Mouse (Mus musculus) olfactory bulb, adult 2 months (tissue): ENCODE measurements around the gene Polr2c. TPM values are rescaled to one million over a fixed set of nuclear protein-coding genes. Genes with fewer than 3 reads are reported as not detected.

ENCODE experiments used
- H3K27ac ChIP-seq: fragments of 200-500 bp; 2 replicates; pipeline ENCODE4 v1.5.1; 2012; ENCODE audit warnings: low read depth, low read length; ENCODE audit not compliant: insufficient read depth
- H3K4me1 ChIP-seq: fragments of 200-500 bp; 2 replicates; pipeline ENCODE4 v1.6.1; 2012; ENCODE audit warnings: low read length; ENCODE audit not compliant: control insufficient read depth, insufficient read depth
- H3K4me3 ChIP-seq: fragments of 200-500 bp; 2 replicates; pipeline ENCODE4 v1.5.1; 2012; ENCODE audit warnings: mild to moderate bottlenecking, low read depth, low read length, moderate library complexity; ENCODE audit not compliant: insufficient read depth
- CTCF ChIP-seq: fragments of 200-500 bp; IDR thresholded peaks from 2 replicates; pipeline ENCODE4 v1.5.1; 2012; ENCODE audit warnings: low read depth, mild to moderate bottlenecking, low read length, moderate library complexity; ENCODE audit not compliant: insufficient read depth
- POLR2A ChIP-seq: fragments of 200-500 bp; IDR thresholded peaks from 2 replicates; pipeline ENCODE4 v1.6.1; 2012; ENCODE audit warnings: mild to moderate bottlenecking, low read depth, low read length, moderate library complexity; ENCODE audit not compliant: insufficient read depth
- WGBS: fragments of 180-500 bp; shearing (Covaris S2); methylation state at CpG from one replicate; pipeline ENCODE4 v1.1.7; 2018; 5-methylcytosine and 5-hydroxymethylcytosine counted together
- polyA plus RNA-seq: library from polyadenylated mRNA; stranded (reverse); fragments of >200 nt; gene quantifications from 2 replicates; pipeline ENCODE4 v1.2.4, GENCODE M21; 2012; ENCODE audit warnings: low replicate concordance; ENCODE audit not compliant: missing spikeins, insufficient read depth, insufficient read length

Polr2c gene
- polyA plus RNA-seq: not detected in 2 replicates

DNA sequence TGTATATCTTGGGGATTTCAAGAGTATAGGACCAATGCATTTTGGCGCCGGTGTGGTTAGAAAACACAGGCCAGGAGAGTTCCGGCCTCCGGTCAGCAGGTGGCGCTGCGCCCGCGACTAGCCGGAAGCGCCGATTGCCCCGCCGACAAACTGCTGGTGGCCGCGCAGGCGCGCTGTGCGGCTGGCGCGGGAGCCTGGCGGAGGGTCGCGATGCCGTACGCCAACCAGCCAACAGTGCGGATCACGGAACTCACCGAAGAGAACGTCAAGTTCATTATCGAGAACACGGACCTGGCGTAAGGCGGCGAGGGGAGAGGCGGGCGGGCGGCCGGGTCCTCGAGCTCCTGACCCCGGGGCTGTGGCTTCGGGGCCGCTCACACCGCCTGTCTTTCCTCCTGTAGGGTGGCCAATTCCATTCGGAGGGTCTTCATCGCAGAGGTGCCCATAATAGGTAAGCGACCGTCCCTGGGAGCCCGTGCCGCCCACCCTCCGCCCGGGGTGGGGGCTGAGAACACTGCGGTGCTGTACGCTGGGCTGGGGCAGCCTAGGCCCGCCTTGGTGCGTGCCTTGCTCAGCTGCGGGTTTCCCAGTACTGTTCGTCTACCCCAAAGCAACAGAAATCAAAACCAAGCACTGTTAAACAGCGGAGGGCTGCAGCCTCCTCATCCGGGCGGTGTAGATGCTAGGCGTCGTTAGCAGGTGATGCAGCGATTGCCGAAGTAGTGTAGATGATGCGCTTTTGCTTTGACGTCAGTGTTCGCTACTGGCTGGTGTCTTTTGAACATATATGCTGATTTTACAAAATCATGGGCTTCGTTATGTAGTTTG lies at the start of gene Polr2c:
Gene Polr2c (plus strand): TSS at position 105 of the 828 bp plus-strand sequence.
- peak within 1 kb of the TSS; percentile 1; the same call in 1 of the 2 replicates for H3K27ac ChIP-seq
- H3K4me3 ChIP-seq: peak within 1 kb of the TSS; percentile 81
- peaks cover 9% of the 10 kb centered on the region for H3K4me1 ChIP-seq
- under 1% methylated on average over 68 of the region's 68 CpGs for WGBS
- TF ChIP-seq CTCF (peak; percentile 73), POLR2A (peak; percentile 75)

DNA sequence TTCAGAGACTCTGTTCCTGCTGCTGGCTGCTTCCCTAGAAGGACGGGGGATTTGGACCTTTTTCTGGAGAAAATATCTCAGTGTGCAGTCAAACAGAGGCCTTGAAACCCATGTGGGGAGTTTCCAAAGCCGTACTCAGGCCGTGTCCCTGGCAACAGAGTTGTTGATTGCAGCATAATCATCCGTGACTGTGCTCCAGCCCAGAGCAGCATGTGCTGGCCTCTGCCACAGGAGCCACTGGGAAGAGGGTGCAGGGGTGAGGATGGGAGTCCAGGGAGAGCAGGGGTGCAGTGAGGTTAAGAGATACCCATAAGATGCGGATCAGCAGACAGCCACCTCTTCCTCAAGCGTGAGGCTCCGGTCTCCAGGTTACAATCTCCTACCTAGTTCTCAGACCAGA lies 49.7 kb upstream of the Polr2c start:
- 56% methylated on average over 7 of the region's 7 CpGs for WGBS

DNA sequence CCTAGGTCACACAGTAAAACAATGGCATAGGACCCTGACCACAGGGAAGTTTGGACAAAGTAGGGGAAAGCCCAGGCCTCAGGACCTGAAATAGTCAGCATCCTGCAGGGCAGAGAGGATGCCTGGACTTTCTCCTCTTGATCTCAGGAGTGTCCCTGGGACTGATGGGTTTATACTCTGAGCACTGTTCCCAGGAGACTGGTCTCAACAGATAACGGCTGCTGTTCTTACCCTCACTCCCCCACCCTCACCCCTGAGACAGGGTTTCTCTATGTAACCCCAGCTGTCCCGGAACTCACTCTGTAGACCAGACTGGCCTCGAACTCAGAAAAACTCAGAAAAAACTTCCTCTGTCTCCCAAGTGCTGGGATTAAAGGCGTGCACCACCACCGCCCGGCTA lies 48.9 kb upstream of the Polr2c start:
- Histone ChIP-seq H3K4me1 (peaks cover 14% of the 10 kb centered on the region), H3K4me3 (no peak overlapping the region), H3K27ac (no peak overlapping the region)
- TF ChIP-seq POLR2A: no peak
- TF ChIP-seq CTCF: no peak
- 92% methylated on average over 6 of the region's 6 CpGs for WGBS

More for the DNA sequence above, 49.7 kb upstream of the Polr2c start:
- Histone ChIP-seq H3K4me1 (peaks cover 12% of the 10 kb centered on the region), H3K4me3 (no peak overlapping the region), H3K27ac (no peak overlapping the region)
- TF ChIP-seq POLR2A (no peak), CTCF (no peak)

DNA sequence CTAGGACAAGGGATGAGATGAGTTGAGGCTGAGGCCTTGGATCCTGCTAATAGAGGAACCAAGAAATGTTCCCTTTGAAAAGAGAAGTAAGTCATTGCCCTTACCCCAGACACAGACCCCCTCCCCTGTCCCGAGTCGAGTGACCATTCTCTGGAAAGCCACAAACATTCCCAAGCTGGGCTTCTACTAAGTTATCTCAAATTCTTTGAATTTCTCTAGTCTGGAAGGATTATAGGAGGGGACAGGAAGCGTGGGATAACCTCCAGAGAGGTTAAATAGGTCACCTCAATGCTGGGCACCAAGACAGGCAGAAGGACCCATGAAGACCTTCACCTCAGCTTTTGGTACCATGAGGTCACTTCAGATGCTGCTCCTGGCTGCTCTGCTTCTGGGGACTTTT lies 47.1 kb upstream of the Polr2c start, which contains the start of gene Ccl17:
Gene Ccl17 (plus strand): TSS at position 301 of the 400 bp plus-strand sequence.
- Histone ChIP-seq H3K4me3 (no peak within 1 kb of the TSS), H3K27ac (no peak within 1 kb of the TSS), H3K4me1 (peaks cover 10% of the 10 kb centered on the region; the same call in 1 of the 2 replicates)
- TF ChIP-seq CTCF (no peak), POLR2A (no peak)
- WGBS: 83% methylated on average over 3 of the region's 3 CpGs

DNA sequence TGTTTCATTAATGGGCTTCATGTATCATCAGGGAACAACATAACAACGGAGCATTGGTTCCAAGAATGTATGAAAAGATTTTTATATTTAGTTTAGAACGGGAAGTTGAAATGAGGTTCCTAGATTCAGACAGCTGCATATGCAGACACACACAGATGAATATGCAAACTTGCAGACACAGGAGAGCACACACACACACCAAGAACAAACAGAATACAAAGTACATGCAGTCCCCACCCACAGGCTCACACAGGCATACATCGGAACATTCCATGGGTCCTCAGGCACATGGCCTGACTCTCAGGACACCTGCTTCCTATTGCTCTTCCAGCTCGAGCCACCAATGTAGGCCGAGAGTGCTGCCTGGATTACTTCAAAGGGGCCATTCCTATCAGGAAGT lies 46.4 kb upstream of the Polr2c start:
- 89% methylated on average over 5 of the region's 5 CpGs for whole genome bisulfite sequencing

DNA sequence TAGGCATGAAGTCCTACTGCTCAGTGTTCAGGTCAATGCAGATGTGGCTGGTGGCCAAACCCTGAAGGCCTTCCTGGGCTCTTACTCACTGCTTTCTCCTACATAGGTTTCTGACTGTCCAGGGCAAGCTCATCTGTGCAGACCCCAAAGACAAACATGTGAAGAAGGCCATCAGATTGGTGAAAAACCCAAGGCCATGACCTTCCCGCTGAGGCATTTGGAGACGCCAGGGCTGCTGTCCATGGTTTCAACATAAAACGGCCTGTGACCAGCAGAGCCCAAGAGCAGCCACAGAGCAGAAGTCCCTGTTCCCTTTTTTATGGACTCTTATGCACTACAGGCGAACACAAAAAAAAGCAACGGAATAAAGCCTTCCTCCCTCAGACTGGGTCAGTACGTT lies 45.6 kb upstream of the Polr2c start:
- WGBS: 88% methylated on average over 6 of the region's 6 CpGs
- H3K4me3 ChIP-seq: no peak overlapping the region
- no peak overlapping the region for H3K27ac ChIP-seq
- TF ChIP-seq CTCF: no peak
- TF ChIP-seq POLR2A: no peak
- H3K4me1 ChIP-seq: peaks cover 10% of the 10 kb centered on the region; the same call in 1 of the 2 replicates

More for the DNA sequence above, 46.4 kb upstream of the Polr2c start:
- Histone ChIP-seq H3K4me1 (peaks cover 10% of the 10 kb centered on the region; the same call in 1 of the 2 replicates), H3K4me3 (no peak overlapping the region), H3K27ac (no peak overlapping the region)
- TF ChIP-seq POLR2A (no peak), CTCF (no peak)

DNA sequence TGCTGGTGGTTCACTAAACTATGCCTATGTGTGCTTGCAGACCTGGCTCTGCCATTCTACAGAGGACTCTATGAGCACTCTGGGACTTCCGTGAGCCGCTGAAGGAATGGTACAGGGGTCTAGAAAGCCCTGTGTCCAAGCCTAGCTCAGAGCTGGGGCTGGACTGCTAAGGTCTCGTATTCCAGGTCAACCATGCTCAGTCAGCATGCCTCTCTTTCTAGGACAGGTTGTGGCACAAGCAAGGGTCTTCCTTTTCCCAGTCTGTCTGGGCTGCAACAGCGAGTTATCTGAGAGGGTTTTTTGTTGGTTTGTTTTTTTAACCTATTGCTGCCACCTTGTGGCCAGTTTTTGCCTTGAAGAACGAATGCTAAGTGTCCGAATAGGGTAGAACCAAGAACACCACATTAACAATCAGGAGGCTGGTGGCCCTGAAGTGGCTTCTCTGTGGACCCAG lies 44.6 kb upstream of the Polr2c start:
- TF ChIP-seq CTCF (0 out of 2 replicates have a peak, but pooled peaks have one; percentile 10), POLR2A (no peak)
- H3K4me3 ChIP-seq: peak overlapping the region; percentile 26; the same call in 1 of the 2 replicates
- 23% methylated on average over 6 of the region's 6 CpGs for WGBS
- peaks cover 5% of the 10 kb centered on the region; the same call in 1 of the 2 replicates for H3K4me1 ChIP-seq
- no peak overlapping the region for H3K27ac ChIP-seq

DNA sequence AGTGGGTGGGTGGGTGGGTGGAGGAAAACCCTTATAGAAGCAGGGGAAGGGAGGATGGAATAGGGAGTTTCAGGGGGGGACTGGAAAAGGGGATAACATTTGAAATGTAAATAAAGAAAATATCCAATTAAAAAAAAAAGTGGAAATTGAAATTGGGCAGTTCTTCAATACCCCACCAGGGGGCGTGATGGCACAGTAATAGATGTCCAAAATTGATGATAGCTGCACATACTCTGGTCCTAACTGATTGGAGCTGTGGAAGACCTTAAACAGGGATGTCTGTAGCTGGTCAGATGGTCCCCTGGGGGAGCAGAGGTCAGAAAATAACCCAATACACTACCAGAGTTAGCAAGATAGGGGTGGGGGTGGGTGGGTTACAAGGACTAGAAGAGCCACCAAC lies 42.7 kb upstream of the Polr2c start:
- 0% methylated on average over 1 of the region's 1 CpGs for WGBS
- Histone ChIP-seq H3K4me1 (peaks cover 5% of the 10 kb centered on the region; the same call in 1 of the 2 replicates), H3K27ac (no peak overlapping the region), H3K4me3 (no peak overlapping the region)
- TF ChIP-seq POLR2A (no peak), CTCF (no peak)

DNA sequence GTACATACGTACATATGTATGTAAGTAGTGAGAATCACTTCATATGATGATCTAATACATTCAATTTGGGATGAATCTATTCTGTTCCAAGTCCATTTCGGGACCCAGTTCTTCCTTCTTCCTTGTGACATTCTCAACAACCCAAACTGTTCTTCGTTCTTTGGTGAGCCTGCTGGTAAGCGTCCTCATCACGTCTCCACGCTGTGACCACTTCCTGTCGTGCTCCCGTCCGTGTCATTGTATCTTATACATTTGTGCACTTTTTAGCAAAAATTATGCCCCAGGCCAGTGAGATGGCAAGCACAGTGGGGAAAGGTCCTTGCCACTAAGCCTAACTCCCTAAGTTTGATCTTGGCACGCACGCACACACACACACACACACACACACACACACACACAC lies 39.3 kb upstream of the Polr2c start:
- Histone ChIP-seq H3K4me3 (no peak overlapping the region), H3K4me1 (peaks cover 4% of the 10 kb centered on the region; the same call in 1 of the 2 replicates), H3K27ac (no peak overlapping the region)
- 86% methylated on average over 11 of the region's 11 CpGs for WGBS
- TF ChIP-seq CTCF (no peak), POLR2A (no peak)
